7 mouse cellular contexts compared by ENCODE assay signal in genomic region chr11:53979788-53980621, GRCm38 (mm10). TPM values are rescaled to one million over a fixed set of nuclear protein-coding genes. Genes with fewer than 3 reads are reported as not detected.
DNase-seq lines count a peak whose midpoint lies in the region; ATAC-seq lines count a peak whose summit lies in the region.

Slc22a21 (minus strand) TSS chr11:53980332.

- H3K4me2 ChIP-seq in embryonic facial prominence, embryonic 11.5 days (ENCODE audit: low read depth, low read length) = peak within 1 kb of the TSS; percentile 92
- peak within 1 kb of the TSS; percentile 92 for H3K4me2 ChIP-seq in limb, embryonic 13.5 days (replicated peaks)
- peak within 1 kb of the TSS; percentile 80 for H3K4me2 ChIP-seq in midbrain, embryonic 15.5 days

- no peaks in the 10 kb centered on the region for H3K36me3 ChIP-seq in embryonic facial prominence, embryonic 11.5 days (replicated peaks; ENCODE audit: control insufficient read depth, insufficient read depth, low read depth, low read length)
- H3K36me3 ChIP-seq in limb, embryonic 13.5 days = no peaks in the 10 kb centered on the region
- H3K36me3 ChIP-seq in midbrain, embryonic 15.5 days (replicated peaks) = no peaks in the 10 kb centered on the region

- H3K4me1 ChIP-seq in embryonic facial prominence, embryonic 11.5 days (ENCODE audit: control insufficient read depth, insufficient read depth, low read length) = no peaks in the 10 kb centered on the region
- H3K4me1 ChIP-seq in limb, embryonic 13.5 days = peaks cover 8% of the 10 kb centered on the region; the same call in 1 of the 2 replicates
- peaks cover 7% of the 10 kb centered on the region for H3K4me1 ChIP-seq in midbrain, embryonic 15.5 days

- no peak within 1 kb of the TSS for H3K27ac ChIP-seq in embryonic facial prominence, embryonic 11.5 days (replicated peaks; ENCODE audit: low read depth, low read length)
- H3K27ac ChIP-seq in limb, embryonic 13.5 days = no peak within 1 kb of the TSS
- H3K27ac ChIP-seq in midbrain, embryonic 15.5 days = no peak within 1 kb of the TSS

- H3K9ac ChIP-seq in embryonic facial prominence, embryonic 11.5 days (replicated peaks; ENCODE audit: low read length) = peak within 1 kb of the TSS; percentile 68
- peak within 1 kb of the TSS; percentile 76 for H3K9ac ChIP-seq in limb, embryonic 13.5 days
- H3K9ac ChIP-seq in midbrain, embryonic 15.5 days = peak within 1 kb of the TSS; percentile 44

- 2% methylated on average over 70 of the region's 73 CpGs for WGBS in embryonic facial prominence, embryonic 11.5 days
- WGBS in limb, embryonic 13.5 days = 2% methylated on average over 68 of the region's 73 CpGs
- WGBS in midbrain, embryonic 15.5 days = 2% methylated on average over 73 of the region's 73 CpGs

- DNase-seq in adrenal gland, postnatal 36 days = peak; percentile 80 to 86
- DNase-seq in embryonic facial prominence, embryonic 11.5 days (ENCODE audit: low spot score) = peak; percentile 87
- peak; percentile 98 for DNase-seq in heart, adult 11 months
- peak; percentile 82 for DNase-seq in kidney, adult 11 months
- DNase-seq in spleen, adult 18-20 months = peak; percentile 56 to 58

- H3K4me3 ChIP-seq in embryonic facial prominence, embryonic 11.5 days (ENCODE audit: low read depth, low read length) = peak within 1 kb of the TSS; percentile 62
- H3K4me3 ChIP-seq in limb, embryonic 13.5 days = peak within 1 kb of the TSS; percentile 60
- H3K4me3 ChIP-seq in midbrain, embryonic 15.5 days = peak within 1 kb of the TSS; percentile 47

- no peaks in the 10 kb centered on the region for H3K27me3 ChIP-seq in embryonic facial prominence, embryonic 11.5 days (ENCODE audit: control insufficient read depth, insufficient read depth, low read length)
- peaks cover 11% of the 10 kb centered on the region for H3K27me3 ChIP-seq in limb, embryonic 13.5 days
- 0 out of 2 replicates have a peak, but pooled peaks cover 3% of the 10 kb centered on the region for H3K27me3 ChIP-seq in midbrain, embryonic 15.5 days (replicated peaks)

- H3K9me3 ChIP-seq in embryonic facial prominence, embryonic 11.5 days (replicated peaks; ENCODE audit: control insufficient read depth, low read length) = no peaks in the 10 kb centered on the region
- H3K9me3 ChIP-seq in limb, embryonic 13.5 days = no peaks in the 10 kb centered on the region
- H3K9me3 ChIP-seq in midbrain, embryonic 15.5 days = no peaks in the 10 kb centered on the region

- ATAC-seq in embryonic facial prominence, embryonic 11.5 days (replicated peaks; ENCODE audit: insufficient number of reproducible peaks, low FRiP score, low TSS enrichment, low read depth) = peak; percentile 96
- ATAC-seq in limb, embryonic 13.5 days (ENCODE audit: low FRiP score, low read depth) = peak; percentile 93
- peak; percentile 95 for ATAC-seq in midbrain, embryonic 15.5 days (replicated peaks)

RNA-seq across cellular contexts. Expression of gene Slc22a21, which starts in this region (rescaled TPM):
- 1 to 10 TPM; 5.5 to 5.7 TPM for total RNA-seq in adrenal gland, postnatal 36 days (2021)
- 2.0 and 2.2 TPM in 2 replicates for polyA plus RNA-seq in embryonic facial prominence, embryonic 11.5 days (2014; fragmentation: Nextera tagmentation; extraction: Ambion mirVana)
- 4.9 and 5.1 TPM in 2 replicates for polyA plus RNA-seq in limb, embryonic 13.5 days (2015; fragmentation: Nextera tagmentation; extraction: Ambion mirVana)
- 2.1 and 3.0 TPM in 2 replicates for polyA plus RNA-seq in midbrain, embryonic 15.5 days (2015; fragmentation: Nextera tagmentation; extraction: Ambion mirVana)
